Mouse (Mus musculus) testis, adult 2 months (tissue): ENCODE measurements around the gene Erc2.

Experiments
- CTCF ChIP-seq: fragments of 200-500 bp; IDR thresholded peaks from 2 replicates; pipeline ENCODE4 v1.5.1; 2012; ENCODE audit warnings: low read depth, mild to moderate bottlenecking, inconsistent platforms, low read length, moderate library complexity; ENCODE audit not compliant: control insufficient read depth, insufficient read depth, insufficient replicate concordance
- POLR2A ChIP-seq: fragments of 200-500 bp; IDR thresholded peaks from 2 replicates; pipeline ENCODE4 v1.6.1; 2012; ENCODE audit warnings: low read depth, mild to moderate bottlenecking, inconsistent platforms, low read length, moderate library complexity; ENCODE audit not compliant: control insufficient read depth

- no peak for TF ChIP-seq POLR2A
- no peak for TF ChIP-seq CTCF
These were observed 4.9 kb upstream of the Erc2 start for GRCm38 (mm10) chr14:27617286-27617685.
